Mouse (Mus musculus): ENCODE measurements around the gene Ubr2. TPM values are rescaled to one million over a fixed set of nuclear protein-coding genes. Genes with fewer than 3 reads are reported as not detected.

The Ubr2 gene
- 10 to 100 TPM; 51.3 to 54.5 TPM for total RNA-seq (2021)

DNA sequence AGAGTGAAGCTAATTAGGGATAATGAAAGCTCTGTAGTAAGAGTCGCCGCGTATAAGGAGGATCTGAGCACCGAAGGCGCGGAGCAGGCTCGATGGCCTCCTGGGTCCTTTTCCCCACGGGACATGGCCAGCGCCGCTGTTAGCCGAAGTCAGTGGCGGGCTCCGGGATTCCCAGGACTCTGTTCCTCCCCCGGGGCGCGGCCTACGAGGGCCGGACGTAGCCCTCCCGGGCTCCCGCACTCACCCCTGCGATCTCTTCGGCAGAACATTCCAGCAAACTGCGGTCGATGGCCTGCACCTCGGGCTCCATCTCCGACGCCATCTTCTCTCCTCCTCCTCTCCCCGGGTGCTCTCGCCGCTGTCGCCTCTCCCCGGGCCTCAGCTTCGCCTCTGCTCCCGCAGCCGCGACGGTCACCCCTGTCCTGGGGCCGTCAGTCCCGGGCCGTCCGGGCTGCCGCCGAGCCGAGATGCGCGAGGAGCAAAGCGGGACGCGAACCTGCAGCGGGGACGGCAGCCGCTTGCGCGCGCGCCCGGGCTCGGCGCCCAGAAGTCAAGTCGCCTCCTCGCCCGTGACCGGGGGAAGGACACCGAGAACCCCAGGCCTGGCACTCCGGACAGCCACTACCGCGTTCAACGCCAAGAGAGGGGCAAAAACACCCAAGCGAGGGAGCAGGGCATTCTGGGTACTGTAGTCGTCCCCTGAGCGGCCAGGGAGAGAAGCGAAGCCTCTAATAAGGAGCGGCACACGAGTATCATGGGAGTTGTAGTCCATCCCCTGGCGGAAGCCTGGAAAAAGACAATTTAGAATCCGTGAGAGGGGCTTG lies at the start of gene Ubr2:
Gene Ubr2 (minus strand): TSS at position 659 of the 824 bp plus-strand sequence.
- peak; percentile 90 to 93 for DNase-seq (ENCODE audit: extremely low spot score in 1 of 2, low spot score in 2 of 2)
- intact Hi-C loops (cut with DNase I) = no loop called here

DNA sequence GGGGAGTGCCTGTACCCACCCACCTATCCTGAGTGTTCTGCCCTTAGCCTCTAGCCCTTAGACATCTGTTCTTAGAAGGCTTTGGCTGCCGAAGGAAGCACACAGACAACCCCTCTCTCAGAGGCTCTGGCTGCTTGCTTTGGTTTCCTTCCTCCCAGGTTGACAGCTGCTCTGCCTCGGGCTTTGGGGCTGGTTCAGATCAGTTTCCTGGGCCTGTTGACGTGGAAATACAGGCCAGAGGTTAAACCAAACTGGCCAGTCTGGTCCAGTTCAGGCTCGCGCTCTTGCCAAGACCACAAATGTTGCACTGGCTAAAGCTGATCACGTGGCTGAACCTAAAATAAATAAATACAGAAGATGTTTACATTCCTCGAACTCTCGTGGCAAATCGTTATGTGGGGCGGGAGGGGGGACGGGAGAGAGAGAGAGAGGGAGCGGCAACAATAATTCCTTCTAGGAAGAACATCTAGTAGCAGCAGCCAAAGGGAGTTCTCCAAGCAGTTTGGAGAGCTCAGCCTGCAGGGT lies 49.5 kb upstream of the Ubr2 start:
- intact Hi-C loops (cut with DNase I) = no loop called here
- DNase-seq (ENCODE audit: extremely low spot score in 1 of 2, low spot score in 2 of 2) = peak in 1 of 2 experiments; percentile 45

DNA sequence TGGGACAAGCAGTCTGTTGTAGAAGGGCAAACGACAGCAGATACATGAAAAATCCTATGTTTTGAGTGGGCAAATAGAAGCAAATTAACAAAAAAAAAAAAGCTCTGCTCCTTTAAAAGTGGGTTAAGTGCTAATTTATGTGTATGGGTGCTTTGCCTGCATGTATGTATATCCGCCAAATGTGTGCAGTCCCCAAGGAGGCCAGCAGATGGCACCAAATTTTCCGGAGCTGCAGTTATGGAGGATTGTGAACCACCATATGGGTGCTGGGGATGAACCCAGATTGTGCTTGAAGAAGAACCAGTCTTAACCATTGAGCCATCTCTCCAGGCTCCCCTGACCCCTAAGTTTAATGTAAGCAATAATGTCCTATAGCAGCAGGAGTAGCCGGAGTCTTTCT lies 47.6 kb upstream of the Ubr2 start:
- intact Hi-C loops (cut with DNase I) = no loop called here
- DNase-seq (ENCODE audit: extremely low spot score in 1 of 2, low spot score in 2 of 2) = no peak

DNA sequence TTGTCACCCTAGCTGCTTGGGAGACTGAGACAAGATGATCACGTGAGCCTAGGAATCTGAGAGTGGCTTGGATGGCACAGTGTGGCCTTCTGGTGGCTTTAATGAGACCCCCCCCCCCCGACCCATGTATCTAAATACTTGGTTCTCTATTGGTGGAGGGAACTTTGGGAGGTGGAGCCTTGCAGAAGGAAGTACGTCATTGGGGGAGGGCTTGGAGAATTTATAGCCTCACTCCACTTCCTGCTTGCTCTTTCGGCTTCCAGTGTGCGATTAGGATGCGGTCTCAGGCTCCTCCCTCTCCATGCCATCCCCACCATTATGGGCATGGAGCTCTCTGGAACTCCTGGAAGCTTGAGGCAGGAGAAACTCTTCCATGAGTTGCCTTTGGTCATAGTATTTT lies 46.1 kb upstream of the Ubr2 start:
- intact Hi-C loops (cut with DNase I) = no loop called here
- no peak for DNase-seq (ENCODE audit: extremely low spot score in 1 of 2, low spot score in 2 of 2)

DNA sequence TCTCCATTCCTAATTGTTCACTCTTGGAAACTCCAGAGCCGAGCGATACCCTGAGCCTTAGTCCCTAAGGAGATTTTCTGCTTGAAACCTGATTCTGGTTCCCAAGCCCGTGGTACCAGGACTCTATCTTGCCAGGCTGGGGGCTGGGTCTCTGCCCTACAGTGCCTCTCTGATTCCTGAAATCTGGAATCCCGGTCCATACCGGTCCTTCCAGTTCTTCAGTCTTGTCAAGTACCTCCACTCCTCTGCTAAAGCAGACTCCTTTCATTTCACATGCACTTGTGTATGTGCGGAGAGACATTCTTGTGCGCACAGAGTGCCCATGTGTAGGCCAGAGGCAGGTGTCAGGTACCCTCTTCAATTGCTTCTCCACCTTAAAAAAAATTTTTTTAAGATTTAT lies 44.8 kb upstream of the Ubr2 start:
- no peak for DNase-seq (ENCODE audit: extremely low spot score in 1 of 2, low spot score in 2 of 2)
- intact Hi-C loops (cut with DNase I) = no loop called here

DNA sequence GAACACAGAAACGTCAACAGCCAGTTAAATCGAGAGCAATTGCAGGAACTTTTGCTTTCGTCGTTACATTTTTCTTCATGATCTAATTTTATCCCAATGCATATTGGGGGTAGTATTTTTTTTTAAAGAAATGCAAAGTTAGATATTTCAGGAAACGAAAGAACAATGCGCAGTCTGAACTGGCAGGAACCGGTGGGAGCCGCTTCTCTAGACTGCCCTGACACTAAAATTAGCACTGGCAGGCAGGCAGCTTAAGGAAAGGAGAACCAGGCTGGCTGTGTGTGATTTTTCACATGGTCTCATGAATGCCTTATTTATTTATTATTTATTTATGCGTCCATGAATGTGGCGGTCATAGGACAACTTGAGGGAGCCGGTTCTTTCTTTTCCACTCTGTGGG lies 44.3 kb upstream of the Ubr2 start:
- intact Hi-C loops (cut with DNase I) = no loop called here
- peak; percentile 36 to 57 for DNase-seq (ENCODE audit: extremely low spot score in 1 of 2, low spot score in 2 of 2)

DNA sequence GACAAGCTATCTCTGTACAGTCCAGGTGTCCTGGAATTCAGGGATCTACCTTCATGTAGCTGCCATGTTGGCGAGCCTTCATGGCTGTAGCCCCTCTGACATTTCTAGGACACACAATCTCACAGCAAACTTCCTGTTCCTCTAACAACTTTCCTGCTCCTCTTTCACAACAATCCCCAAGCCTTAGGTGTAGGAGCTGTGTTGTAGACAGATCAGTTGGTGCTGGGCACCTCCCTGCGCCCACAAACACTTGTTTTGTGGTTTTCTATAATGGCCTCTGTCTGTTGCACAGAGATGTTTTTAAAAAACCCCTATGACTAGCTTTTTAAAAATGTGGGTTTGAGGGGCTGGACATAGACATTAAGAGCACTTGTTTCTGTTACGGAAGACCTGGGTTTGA lies 40.3 kb upstream of the Ubr2 start:
- no peak for DNase-seq (ENCODE audit: extremely low spot score in 1 of 2, low spot score in 2 of 2)
- intact Hi-C loops (cut with DNase I) = no loop called here

DNA sequence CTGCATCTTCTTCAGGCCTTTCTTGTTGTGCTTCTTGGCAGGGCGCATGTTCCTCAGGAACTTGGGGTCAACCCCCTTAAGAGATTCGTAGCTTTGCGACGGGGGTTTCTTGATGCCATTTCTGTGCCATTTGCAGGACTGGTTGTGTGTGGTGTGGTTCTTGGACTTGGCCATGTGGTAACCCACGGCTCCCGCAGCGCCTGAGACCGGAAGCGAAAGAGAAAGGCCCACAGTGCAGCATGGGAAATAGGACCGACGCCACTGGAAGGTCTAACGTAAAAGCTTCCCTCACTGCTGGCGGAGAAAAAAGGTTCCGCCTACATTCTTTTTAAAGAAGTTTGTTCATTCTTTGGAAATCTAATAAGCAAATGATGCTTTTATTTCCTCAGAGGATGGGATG lies 32.5 kb upstream of the Ubr2 start:
- no peak for DNase-seq (ENCODE audit: extremely low spot score in 1 of 2, low spot score in 2 of 2)
- intact Hi-C loops (cut with DNase I) = loop anchor here (5.0 kb wide), 1 partner anchor 249 kb away; no protein-coding TSS in a partner anchor

DNA sequence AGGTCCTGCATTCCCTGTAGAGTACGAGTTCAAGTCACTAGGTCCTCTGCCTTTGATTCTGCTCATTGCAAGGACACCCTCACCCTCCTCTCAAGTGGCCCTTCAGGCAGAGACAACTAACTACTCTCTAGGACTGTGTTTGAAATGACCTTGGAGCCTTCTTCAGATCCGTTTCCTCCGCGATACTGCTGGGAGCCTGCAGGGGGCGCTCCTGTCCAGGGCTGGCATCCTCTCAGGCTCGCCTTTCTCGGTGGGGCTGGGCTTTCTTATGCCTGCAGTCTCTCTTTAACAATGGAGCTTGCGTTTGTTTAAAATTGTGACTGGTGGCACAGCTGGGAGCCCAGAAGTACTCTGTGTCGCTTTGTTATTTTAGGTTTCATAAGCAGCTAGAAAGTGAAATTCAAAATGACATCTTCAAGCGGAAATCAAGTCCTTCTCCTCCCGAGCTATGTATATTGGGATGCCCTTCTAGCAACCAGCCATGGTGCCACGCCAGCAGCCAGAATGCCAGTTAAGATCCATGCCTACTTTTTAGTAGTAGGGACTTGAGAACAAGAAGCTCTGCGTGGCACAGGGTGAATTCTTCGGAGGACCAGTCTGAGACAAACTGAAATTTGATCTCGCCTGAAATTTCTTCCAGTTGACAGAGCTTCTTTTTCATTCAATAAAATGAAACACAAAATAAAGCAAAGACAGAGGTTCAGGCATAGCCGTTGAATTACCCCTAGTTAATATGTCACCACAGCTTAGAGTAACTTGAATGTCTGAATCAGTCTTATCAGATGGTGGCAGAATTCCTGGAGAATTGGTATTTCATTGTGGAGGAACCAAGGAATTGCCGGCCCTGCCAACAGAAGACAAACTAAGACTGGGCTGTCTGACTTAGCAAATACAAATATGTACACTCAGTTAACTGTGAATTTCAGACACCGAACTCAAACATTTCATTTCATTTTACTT lies 28.8 kb upstream of the Ubr2 start:
- peak; percentile 85 to 88 for DNase-seq (ENCODE audit: extremely low spot score in 1 of 2, low spot score in 2 of 2)

DNA sequence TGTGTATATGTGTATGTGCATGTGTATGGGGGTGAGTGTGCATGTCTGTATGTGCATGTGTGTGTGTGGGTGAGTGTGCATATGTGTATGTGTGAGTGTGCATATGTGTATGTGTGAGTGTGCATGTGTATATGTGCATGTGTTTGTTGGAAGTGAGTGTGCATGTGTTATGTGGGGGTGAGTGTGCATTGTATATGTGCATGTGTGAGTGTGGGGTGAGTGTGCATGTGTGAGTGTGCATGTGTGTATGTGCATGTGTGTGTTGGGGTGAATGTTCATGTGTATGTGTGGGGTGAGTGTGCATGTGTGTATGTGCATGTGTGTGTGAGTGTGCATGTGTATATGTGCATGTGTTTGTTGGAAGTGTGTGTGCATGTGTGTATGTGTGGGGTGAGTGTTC lies 24.2 kb upstream of the Ubr2 start:
- intact Hi-C loops (cut with DNase I) = no loop called here
- DNase-seq (ENCODE audit: extremely low spot score in 1 of 2, low spot score in 2 of 2) = no peak

More for the DNA sequence above, 28.8 kb upstream of the Ubr2 start:
- intact Hi-C loops (cut with DNase I) = loop anchor here (5.0 kb wide), 2 partner anchors 103 to 293 kb away; no protein-coding TSS in a partner anchor

DNA sequence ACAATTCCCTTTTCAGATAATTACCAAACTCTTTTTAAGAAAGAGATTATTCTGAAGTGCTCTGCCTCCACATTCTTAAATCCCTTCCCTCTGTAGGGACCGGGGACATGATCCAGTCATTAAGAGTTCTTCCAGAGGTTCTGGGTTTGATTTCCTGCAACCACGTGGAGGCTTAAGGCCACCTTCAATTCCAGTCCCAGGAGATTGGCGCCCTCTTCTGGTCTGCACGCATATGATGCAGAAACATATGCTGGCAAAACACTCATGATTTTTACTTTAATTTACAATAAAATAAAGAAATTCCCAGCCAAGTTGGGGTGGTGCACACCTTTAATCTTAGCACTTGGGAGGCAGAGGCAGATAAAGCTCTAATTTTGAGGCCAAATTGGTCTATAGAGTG lies 23.3 kb upstream of the Ubr2 start:
- intact Hi-C loops (cut with DNase I) = no loop called here

DNA sequence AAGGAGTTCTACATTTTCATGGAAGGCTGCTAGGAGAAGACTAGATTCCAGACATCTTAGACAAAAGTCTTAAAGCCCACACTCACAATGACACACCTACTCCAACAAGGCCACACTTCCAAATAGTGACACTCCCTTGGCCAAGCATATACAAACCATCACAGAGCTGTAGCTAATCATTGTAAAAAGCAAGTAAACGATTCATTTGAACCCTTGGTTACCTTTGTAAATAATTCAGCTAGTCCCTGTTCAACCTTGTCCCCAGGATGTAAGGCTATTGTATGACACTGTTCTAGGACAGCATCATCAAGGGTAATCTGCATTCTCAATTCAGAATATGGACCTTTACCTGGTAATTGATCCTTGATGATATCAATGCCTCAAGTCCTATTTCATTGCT lies 14.4 kb upstream of the Ubr2 start:
- no peak for DNase-seq (ENCODE audit: extremely low spot score in 1 of 2, low spot score in 2 of 2)
- intact Hi-C loops (cut with DNase I) = no loop called here

More for the DNA sequence above, 23.3 kb upstream of the Ubr2 start:
- peak in 1 of 2 experiments; percentile 74 for DNase-seq (ENCODE audit: extremely low spot score in 1 of 2, low spot score in 2 of 2)

DNA sequence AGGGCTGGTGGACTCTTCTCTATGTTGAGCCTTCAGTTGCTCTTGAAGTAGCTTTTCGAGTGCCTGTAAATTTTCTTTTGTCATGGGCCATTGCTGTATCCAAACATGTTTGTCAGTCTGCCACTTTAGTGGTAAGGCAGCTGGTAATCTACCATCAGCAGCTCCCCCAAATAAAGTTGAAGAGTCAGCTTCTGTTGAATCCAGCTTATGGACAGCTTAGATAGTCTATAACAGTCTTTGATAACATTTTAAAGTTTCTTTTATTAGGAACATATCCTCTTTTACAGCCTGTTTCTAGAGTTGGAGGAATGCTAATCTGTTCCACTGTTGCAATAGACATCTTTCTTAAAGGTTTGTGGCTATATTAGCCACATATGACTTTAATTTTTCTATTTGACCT lies 13.0 kb upstream of the Ubr2 start:
- DNase-seq (ENCODE audit: extremely low spot score in 1 of 2, low spot score in 2 of 2) = no peak
- intact Hi-C loops (cut with DNase I) = no loop called here

DNA sequence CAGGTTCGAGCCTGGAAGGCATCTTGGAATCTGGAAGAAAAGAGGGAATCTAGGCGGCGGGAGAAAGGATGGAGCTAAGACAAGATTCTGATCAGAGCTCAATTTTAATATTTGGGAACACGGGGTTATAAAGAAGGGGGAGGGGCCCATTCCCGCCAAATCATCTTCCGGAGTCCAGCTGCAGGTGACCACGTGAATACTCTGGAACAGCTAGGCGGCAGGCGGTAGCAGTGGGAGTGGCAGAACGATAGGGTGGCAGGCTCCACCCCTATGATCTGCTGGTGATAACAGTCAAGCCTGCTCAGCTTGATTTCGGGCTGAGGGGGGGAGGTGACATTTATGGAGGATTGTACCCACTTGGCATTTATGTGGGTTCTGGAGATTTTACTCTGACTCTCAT lies 2.5 kb upstream of the Ubr2 start:
- no peak for DNase-seq (ENCODE audit: extremely low spot score in 1 of 2, low spot score in 2 of 2)
- intact Hi-C loops (cut with DNase I) = no loop called here

DNA sequence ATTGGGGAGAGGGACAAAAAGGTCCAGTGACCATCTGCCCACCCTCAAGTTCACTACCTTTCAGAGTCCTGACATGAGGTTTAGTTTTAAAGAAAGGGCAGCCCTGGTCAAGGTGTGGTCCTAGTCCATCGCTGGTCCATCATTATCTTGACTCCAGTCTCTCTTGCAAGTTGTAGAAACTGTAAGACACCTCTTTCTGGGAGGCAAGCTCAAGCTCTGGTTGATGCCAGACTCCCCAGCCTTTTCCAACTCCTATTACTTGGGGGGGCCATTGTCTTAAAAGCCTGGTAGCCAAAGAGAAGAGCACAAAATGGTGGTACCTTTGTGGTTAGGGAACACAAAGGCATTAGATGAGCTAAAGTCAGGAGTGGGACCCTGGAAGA lies 1.3 kb upstream of the Ubr2 start:
- no peak for DNase-seq (ENCODE audit: extremely low spot score in 1 of 2, low spot score in 2 of 2)
- intact Hi-C loops (cut with DNase I) = no loop called here

DNA sequence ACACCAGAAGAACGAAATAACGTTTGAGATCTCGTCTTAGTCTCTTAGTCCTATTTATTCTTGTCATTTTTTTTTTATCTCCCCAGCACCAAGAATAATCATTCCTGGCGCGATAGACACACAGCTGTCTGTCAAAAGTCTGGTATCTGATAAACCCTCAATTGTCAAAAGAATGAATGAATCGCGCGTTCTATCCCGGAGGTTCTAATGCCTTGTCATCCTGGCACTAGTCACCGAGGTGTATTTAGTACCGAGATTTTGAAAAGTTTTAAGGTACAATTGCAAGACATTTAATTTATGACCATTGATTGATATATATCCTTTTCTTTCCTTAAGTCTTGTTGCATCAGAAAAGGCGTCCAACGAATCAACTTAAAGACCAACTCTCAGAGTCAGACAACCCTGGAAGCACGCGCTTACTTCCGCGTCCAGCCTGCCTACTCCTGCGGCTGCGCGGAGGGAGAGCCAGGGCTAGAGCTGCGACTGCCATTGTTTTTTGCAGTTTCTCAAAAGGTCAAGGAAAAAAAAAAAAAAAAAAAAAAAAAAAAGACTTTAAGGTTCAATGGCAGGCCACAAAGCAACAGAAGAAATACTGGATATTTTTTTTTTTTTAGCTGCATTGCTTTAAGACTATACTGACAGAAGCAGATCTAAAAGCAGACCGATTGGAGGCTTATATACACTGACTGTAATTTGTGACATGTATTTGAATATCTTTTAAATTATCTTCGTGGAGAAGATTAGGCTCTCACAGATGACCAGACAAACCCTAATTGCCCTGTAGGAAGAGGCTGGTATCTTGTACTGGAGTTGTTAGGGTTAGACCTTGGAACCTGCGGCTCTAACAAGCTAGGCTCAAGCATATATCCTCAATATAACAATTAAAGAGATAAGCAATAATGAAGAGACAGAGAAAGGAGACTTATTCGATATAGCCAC lies 635 bp upstream of the Ubr2 start:
- intact Hi-C loops (cut with DNase I) = no loop called here
- peak; percentile 66 to 84 for DNase-seq (ENCODE audit: extremely low spot score in 1 of 2, low spot score in 2 of 2)

DNA sequence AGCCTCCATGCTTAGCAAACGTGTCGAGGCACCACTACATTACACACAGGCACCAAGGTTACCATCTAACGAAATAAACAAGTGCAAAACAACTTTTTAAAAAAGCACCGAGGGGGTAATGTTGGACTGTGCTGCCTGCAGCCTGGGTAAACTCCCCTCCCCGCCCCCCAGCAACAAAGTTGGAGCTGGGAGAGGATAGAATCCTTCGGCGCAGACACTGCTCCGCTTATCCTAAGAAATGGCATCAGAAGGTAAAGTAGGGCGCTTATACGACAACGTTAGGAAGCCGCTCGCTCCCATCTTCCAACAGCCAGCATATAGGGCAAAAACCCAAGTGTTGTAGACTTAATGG lies 834 bp downstream of the Ubr2 start:
- intact Hi-C loops (cut with DNase I) = no loop called here
- DNase-seq (ENCODE audit: extremely low spot score in 1 of 2, low spot score in 2 of 2) = peak in 1 of 2 experiments; percentile 44

DNA sequence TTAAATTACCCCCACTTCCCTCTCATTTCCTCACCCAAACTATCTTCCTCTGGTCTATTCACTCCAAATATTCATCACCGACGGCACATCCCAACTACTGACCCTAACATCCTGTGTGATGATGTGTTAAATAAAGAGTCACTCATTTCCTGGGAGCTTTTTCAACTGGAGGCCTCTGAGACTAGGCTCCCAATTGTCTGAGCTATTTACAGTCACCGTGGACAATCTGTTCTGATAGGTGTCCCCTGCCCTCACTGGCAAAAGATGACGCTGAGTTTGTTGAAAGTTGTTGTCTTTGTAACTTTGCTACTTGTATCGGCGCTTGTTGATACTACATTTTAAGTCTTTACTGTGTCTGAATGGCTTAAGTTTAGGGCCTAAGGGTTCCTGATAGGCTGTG lies 1.3 kb downstream of the Ubr2 start:
- intact Hi-C loops (cut with DNase I) = no loop called here
- no peak for DNase-seq (ENCODE audit: extremely low spot score in 1 of 2, low spot score in 2 of 2)

DNA sequence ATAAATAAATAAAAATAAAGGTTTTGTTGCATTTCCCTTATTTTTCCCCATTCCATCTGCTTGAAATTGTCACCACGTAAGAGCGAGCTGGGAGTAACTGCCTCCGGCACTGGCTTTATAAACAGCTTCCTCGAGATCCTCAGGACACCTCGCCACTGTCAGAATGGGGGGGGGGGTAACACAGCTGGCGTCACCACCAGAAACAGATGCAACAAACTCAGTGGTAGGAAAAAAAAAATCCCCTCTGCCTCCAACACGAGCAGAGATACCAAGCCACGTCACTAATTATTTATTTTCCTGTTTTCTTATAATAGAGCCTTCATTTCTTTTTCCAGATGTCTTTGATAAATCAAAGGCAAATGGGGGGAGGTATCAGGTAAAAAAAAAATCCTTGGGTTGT lies 1.9 kb downstream of the Ubr2 start:
- no peak for DNase-seq (ENCODE audit: extremely low spot score in 1 of 2, low spot score in 2 of 2)
- intact Hi-C loops (cut with DNase I) = no loop called here
